Mouse (Mus musculus): Measurements from ENCODE around the gene Mlh1. TPM values are rescaled to one million over a fixed set of nuclear protein-coding genes. Genes with fewer than 3 reads are reported as not detected.

Mlh1 gene
- polyA plus RNA-seq, 1 experiment from 2014 or later, result 43.8 TPM

- 98% methylated on average over 2 of the region's 2 CpGs for WGBS
- H3K9me3 ChIP-seq (ENCODE audit: low read length), result no peaks in the 10 kb centered on the region
- H3K4me2 ChIP-seq (replicated peaks; ENCODE audit: low read depth, low read length), result no peak overlapping the region
- H3K36me3 ChIP-seq (ENCODE audit: insufficient read depth, low read length), result peaks cover 30% of the 10 kb centered on the region
- H3K4me1 ChIP-seq (ENCODE audit: insufficient read depth, low read length), result peaks cover 11% of the 10 kb centered on the region
- no peak for ATAC-seq (ENCODE audit: low FRiP score, low TSS enrichment)
- H3K27me3 ChIP-seq (ENCODE audit: insufficient read depth, low read length), result no peaks in the 10 kb centered on the region
- no peak overlapping the region for H3K27ac ChIP-seq (ENCODE audit: low read length)
- no peak overlapping the region for H3K4me3 ChIP-seq (ENCODE audit: low read length)
- no peak overlapping the region for H3K9ac ChIP-seq (replicated peaks; ENCODE audit: low read length)
Measured at GRCm38 (mm10) chr9:111267998-111268397, 3.6 kb downstream of the Mlh1 start.

GRCm38 (mm10) chr9:111261356-111261755, 10.2 kb downstream of the Mlh1 start:
- H3K36me3 ChIP-seq (ENCODE audit: insufficient read depth, low read length), result peaks cover 65% of the 10 kb centered on the region
- H3K4me2 ChIP-seq (replicated peaks; ENCODE audit: low read depth, low read length), result no peak overlapping the region
- H3K9me3 ChIP-seq (ENCODE audit: low read length), result no peaks in the 10 kb centered on the region
- no peak overlapping the region for H3K9ac ChIP-seq (replicated peaks; ENCODE audit: low read length)
- H3K27me3 ChIP-seq (ENCODE audit: insufficient read depth, low read length), result no peaks in the 10 kb centered on the region
- H3K27ac ChIP-seq (ENCODE audit: low read length), result no peak overlapping the region
- WGBS, result 90% methylated on average over 4 of the region's 4 CpGs
- H3K4me3 ChIP-seq (ENCODE audit: low read length), result no peak overlapping the region
- no peak for ATAC-seq (ENCODE audit: low FRiP score, low TSS enrichment)
- H3K4me1 ChIP-seq (ENCODE audit: insufficient read depth, low read length), result no peaks in the 10 kb centered on the region

- Histone ChIP-seq H3K4me3 (ENCODE audit: low read length) (no peak overlapping the region), H3K36me3 (ENCODE audit: insufficient read depth, low read length) (peaks cover 67% of the 10 kb centered on the region)
- no peak for ATAC-seq (ENCODE audit: low FRiP score, low TSS enrichment)
Measured at GRCm38 (mm10) chr9:111260360-111260985, 11.1 kb downstream of the Mlh1 start.

GRCm38 (mm10) chr9:111252161-111252869, 19.3 kb downstream of the Mlh1 start:
- no peaks in the 10 kb centered on the region for H3K4me1 ChIP-seq (ENCODE audit: insufficient read depth, low read length)
- no peak overlapping the region for H3K27ac ChIP-seq (ENCODE audit: low read length)
- H3K9ac ChIP-seq (replicated peaks; ENCODE audit: low read length), result no peak overlapping the region
- no peaks in the 10 kb centered on the region for H3K9me3 ChIP-seq (ENCODE audit: low read length)
- no peak for ATAC-seq (ENCODE audit: low FRiP score, low TSS enrichment)
- H3K27me3 ChIP-seq (ENCODE audit: insufficient read depth, low read length), result no peaks in the 10 kb centered on the region
- H3K36me3 ChIP-seq (ENCODE audit: insufficient read depth, low read length), result peaks cover 70% of the 10 kb centered on the region
- 77% methylated on average over 7 of the region's 7 CpGs for WGBS
- H3K4me3 ChIP-seq (ENCODE audit: low read length), result no peak overlapping the region
- no peak overlapping the region for H3K4me2 ChIP-seq (replicated peaks; ENCODE audit: low read depth, low read length)

More at GRCm38 (mm10) chr9:111260360-111260985, 11.1 kb downstream of the Mlh1 start:
- Histone ChIP-seq H3K9ac (replicated peaks; ENCODE audit: low read length) (no peak overlapping the region), H3K4me2 (replicated peaks; ENCODE audit: low read depth, low read length) (no peak overlapping the region), H3K27ac (ENCODE audit: low read length) (no peak overlapping the region), H3K9me3 (ENCODE audit: low read length) (no peaks in the 10 kb centered on the region), H3K4me1 (ENCODE audit: insufficient read depth, low read length) (no peaks in the 10 kb centered on the region), H3K27me3 (ENCODE audit: insufficient read depth, low read length) (no peaks in the 10 kb centered on the region)
- WGBS, result 29% methylated on average over 1 of the region's 1 CpGs

GRCm38 (mm10) chr9:111247682-111248246, 23.8 kb downstream of the Mlh1 start:
- H3K36me3 ChIP-seq (ENCODE audit: insufficient read depth, low read length), result peaks cover 54% of the 10 kb centered on the region
- H3K27ac ChIP-seq (ENCODE audit: low read length), result no peak overlapping the region
- H3K4me1 ChIP-seq (ENCODE audit: insufficient read depth, low read length), result no peaks in the 10 kb centered on the region
- no peak overlapping the region for H3K4me3 ChIP-seq (ENCODE audit: low read length)
- H3K9me3 ChIP-seq (ENCODE audit: low read length), result no peaks in the 10 kb centered on the region
- WGBS, result 74% methylated on average over 3 of the region's 3 CpGs
- H3K9ac ChIP-seq (replicated peaks; ENCODE audit: low read length), result no peak overlapping the region
- ATAC-seq (ENCODE audit: low FRiP score, low TSS enrichment), result no peak
- H3K27me3 ChIP-seq (ENCODE audit: insufficient read depth, low read length), result no peaks in the 10 kb centered on the region
- no peak overlapping the region for H3K4me2 ChIP-seq (replicated peaks; ENCODE audit: low read depth, low read length)

GRCm38 (mm10) chr9:111245546-111245945, 26.0 kb downstream of the Mlh1 start:
- Histone ChIP-seq H3K27me3 (ENCODE audit: insufficient read depth, low read length) (no peaks in the 10 kb centered on the region), H3K4me1 (ENCODE audit: insufficient read depth, low read length) (no peaks in the 10 kb centered on the region), H3K36me3 (ENCODE audit: insufficient read depth, low read length) (peaks cover 49% of the 10 kb centered on the region), H3K4me3 (ENCODE audit: low read length) (no peak overlapping the region), H3K4me2 (replicated peaks; ENCODE audit: low read depth, low read length) (no peak overlapping the region), H3K9me3 (ENCODE audit: low read length) (no peaks in the 10 kb centered on the region), H3K9ac (replicated peaks; ENCODE audit: low read length) (no peak overlapping the region), H3K27ac (ENCODE audit: low read length) (no peak overlapping the region)
- no peak for ATAC-seq (ENCODE audit: low FRiP score, low TSS enrichment)
- WGBS, result 84% methylated on average over 6 of the region's 6 CpGs

- no peaks in the 10 kb centered on the region for H3K27me3 ChIP-seq (ENCODE audit: insufficient read depth, low read length)
- 86% methylated on average over 6 of the region's 6 CpGs for WGBS
- no peak for ATAC-seq (ENCODE audit: low FRiP score, low TSS enrichment)
- H3K4me3 ChIP-seq (ENCODE audit: low read length), result no peak overlapping the region
- H3K27ac ChIP-seq (ENCODE audit: low read length), result no peak overlapping the region
- H3K4me1 ChIP-seq (ENCODE audit: insufficient read depth, low read length), result no peaks in the 10 kb centered on the region
- H3K4me2 ChIP-seq (replicated peaks; ENCODE audit: low read depth, low read length), result no peak overlapping the region
- no peaks in the 10 kb centered on the region for H3K9me3 ChIP-seq (ENCODE audit: low read length)
- peaks cover 48% of the 10 kb centered on the region for H3K36me3 ChIP-seq (ENCODE audit: insufficient read depth, low read length)
- H3K9ac ChIP-seq (replicated peaks; ENCODE audit: low read length), result no peak overlapping the region
Measured at GRCm38 (mm10) chr9:111243384-111243783, 28.2 kb downstream of the Mlh1 start.

- no peak for ATAC-seq (ENCODE audit: low FRiP score, low TSS enrichment)
- Histone ChIP-seq H3K9ac (replicated peaks; ENCODE audit: low read length) (no peak overlapping the region), H3K27me3 (ENCODE audit: insufficient read depth, low read length) (no peaks in the 10 kb centered on the region), H3K36me3 (ENCODE audit: insufficient read depth, low read length) (peaks cover 48% of the 10 kb centered on the region), H3K4me3 (ENCODE audit: low read length) (no peak overlapping the region), H3K4me2 (replicated peaks; ENCODE audit: low read depth, low read length) (no peak overlapping the region), H3K9me3 (ENCODE audit: low read length) (no peaks in the 10 kb centered on the region), H3K4me1 (ENCODE audit: insufficient read depth, low read length) (no peaks in the 10 kb centered on the region), H3K27ac (ENCODE audit: low read length) (no peak overlapping the region)
- 87% methylated on average over 4 of the region's 4 CpGs for WGBS
Measured at GRCm38 (mm10) chr9:111239821-111240220, 31.8 kb downstream of the Mlh1 start.

GRCm38 (mm10) chr9:111237726-111238125, 33.9 kb downstream of the Mlh1 start:
- Histone ChIP-seq H3K27me3 (ENCODE audit: insufficient read depth, low read length) (no peaks in the 10 kb centered on the region), H3K36me3 (ENCODE audit: insufficient read depth, low read length) (peaks cover 49% of the 10 kb centered on the region), H3K27ac (ENCODE audit: low read length) (no peak overlapping the region), H3K4me1 (ENCODE audit: insufficient read depth, low read length) (no peaks in the 10 kb centered on the region), H3K9me3 (ENCODE audit: low read length) (no peaks in the 10 kb centered on the region), H3K9ac (replicated peaks; ENCODE audit: low read length) (no peak overlapping the region), H3K4me2 (replicated peaks; ENCODE audit: low read depth, low read length) (no peak overlapping the region), H3K4me3 (ENCODE audit: low read length) (no peak overlapping the region)
- no peak for ATAC-seq (ENCODE audit: low FRiP score, low TSS enrichment)

- Histone ChIP-seq H3K27me3 (ENCODE audit: insufficient read depth, low read length) (no peaks in the 10 kb centered on the region), H3K27ac (ENCODE audit: low read length) (no peak overlapping the region), H3K4me2 (replicated peaks; ENCODE audit: low read depth, low read length) (no peak overlapping the region), H3K4me3 (ENCODE audit: low read length) (no peak overlapping the region), H3K4me1 (ENCODE audit: insufficient read depth, low read length) (no peaks in the 10 kb centered on the region), H3K36me3 (ENCODE audit: insufficient read depth, low read length) (peaks cover 45% of the 10 kb centered on the region), H3K9me3 (ENCODE audit: low read length) (no peaks in the 10 kb centered on the region), H3K9ac (replicated peaks; ENCODE audit: low read length) (no peak overlapping the region)
- no peak for ATAC-seq (ENCODE audit: low FRiP score, low TSS enrichment)
- 87% methylated on average over 9 of the region's 9 CpGs for WGBS
Measured at GRCm38 (mm10) chr9:111234701-111235100, 36.9 kb downstream of the Mlh1 start.

Data from kidney, embryonic 16.5 days (tissue).